Mouse (Mus musculus) embryo, embryonic 10.5 days (tissue): ENCODE measurements around the gene Napa.
A peak's percentile ranks its signal among the peaks of the same experiment; 100 is the strongest.

Source experiments
- DNase-seq: peaks from one replicate; pipeline ENCODE4 v3.0.0-alpha.2; 2015; ENCODE audit warnings: low spot score

Napa gene

GRCm38 (mm10) chr7:16099901-16100300 lies 1.6 kb downstream of the Napa start:
- no peak for DNase-seq

- DNase-seq: no peak
Observed at GRCm38 (mm10) chr7:16101081-16101480, 2.8 kb downstream of the Napa start.

GRCm38 (mm10) chr7:16101726-16102475 lies 3.6 kb downstream of the Napa start:
- no peak for DNase-seq

GRCm38 (mm10) chr7:16102686-16103226 lies 4.5 kb downstream of the Napa start:
- no peak for DNase-seq

- DNase-seq: no peak
Observed at GRCm38 (mm10) chr7:16103760-16104159, 5.5 kb downstream of the Napa start.

- no peak for DNase-seq
Observed at GRCm38 (mm10) chr7:16104611-16105388, 6.5 kb downstream of the Napa start.

- DNase-seq: no peak
Observed at GRCm38 (mm10) chr7:16108886-16109542, 10.8 kb downstream of the Napa start.

GRCm38 (mm10) chr7:16110158-16110557 lies 11.9 kb downstream of the Napa start:
- no peak for DNase-seq

- no peak for DNase-seq
Observed at GRCm38 (mm10) chr7:16111284-16112090, 13.2 kb downstream of the Napa start.

GRCm38 (mm10) chr7:16116418-16116817 lies 18.2 kb downstream of the Napa start:
- DNase-seq: no peak

- no peak for DNase-seq
Observed at GRCm38 (mm10) chr7:16117100-16117499, 18.8 kb downstream of the Napa start.

- DNase-seq: peak; percentile 95
Observed at GRCm38 (mm10) chr7:16119569-16120261, 21.5 kb downstream of the Napa start, which contains the start of gene Kptn. TSS of gene Kptn (plus strand) at chr7:16119895.

GRCm38 (mm10) chr7:16120262-16120600 lies 22.0 kb downstream of the Napa start:
- DNase-seq: no peak

- no peak for DNase-seq
Observed at GRCm38 (mm10) chr7:16125829-16126228, 27.6 kb downstream of the Napa start.

- DNase-seq: no peak
Observed at GRCm38 (mm10) chr7:16128344-16128743, 30.1 kb downstream of the Napa start.

- DNase-seq: no peak
Observed at GRCm38 (mm10) chr7:16128899-16129298, 30.6 kb downstream of the Napa start.

- DNase-seq: peak; percentile 93
Observed at GRCm38 (mm10) chr7:16129421-16129845, 31.2 kb downstream of the Napa start, which contains the start of gene Slc8a2. TSS of gene Slc8a2 (plus strand) at chr7:16129826.

- DNase-seq: peak; percentile 89
Observed at GRCm38 (mm10) chr7:16129846-16130691, 31.8 kb downstream of the Napa start.

- DNase-seq: no peak
Observed at GRCm38 (mm10) chr7:16130956-16131634, 32.8 kb downstream of the Napa start.
